Mouse (Mus musculus) ZHBTc4 (cell line): ENCODE data around the gene Rad9b.
A peak's percentile ranks its signal among the peaks of the same experiment; 100 is the strongest.

ENCODE experiments used
- DNase-seq: peaks from one replicate; pipeline ENCODE4 v3.0.0-alpha.2; 2011; ENCODE audit warnings: low read depth, low spot score

Rad9b gene

GRCm38 (mm10) chr5:122353807-122354491 is at the start of gene Rad9b, which contains the start of gene Vps29:
Gene Rad9b (minus strand): TSS chr5:122354233.
Gene Vps29 (plus strand): TSS chr5:122354369.
- DNase-seq, result peak; percentile 100

- DNase-seq, result no peak
Observed at GRCm38 (mm10) chr5:122403362-122403761, 49.3 kb upstream of the Rad9b start.

GRCm38 (mm10) chr5:122402772-122403171 is 48.7 kb upstream of the Rad9b start:
- no peak for DNase-seq

- no peak for DNase-seq
Observed at GRCm38 (mm10) chr5:122402160-122402559, 48.1 kb upstream of the Rad9b start.

GRCm38 (mm10) chr5:122401303-122401640 is 47.2 kb upstream of the Rad9b start:
- peak; percentile 82 for DNase-seq

- DNase-seq, result no peak
Observed at GRCm38 (mm10) chr5:122400628-122401302, 46.7 kb upstream of the Rad9b start.

GRCm38 (mm10) chr5:122399871-122400270 is 45.8 kb upstream of the Rad9b start:
- DNase-seq, result no peak

GRCm38 (mm10) chr5:122397495-122397894 is 43.5 kb upstream of the Rad9b start:
- DNase-seq, result no peak

- DNase-seq, result peak; percentile 75
Observed at GRCm38 (mm10) chr5:122396791-122397190, 42.8 kb upstream of the Rad9b start.

- peak; percentile 83 for DNase-seq
Observed at GRCm38 (mm10) chr5:122393887-122394286, 39.9 kb upstream of the Rad9b start.

- peak; percentile 11 for DNase-seq
Observed at GRCm38 (mm10) chr5:122392227-122393004, 38.4 kb upstream of the Rad9b start.

- peak; percentile 95 for DNase-seq
Observed at GRCm38 (mm10) chr5:122391786-122392180, 37.8 kb upstream of the Rad9b start, which contains the start of gene Arpc3. Gene Arpc3 (plus strand): TSS chr5:122391878.

- no peak for DNase-seq
Observed at GRCm38 (mm10) chr5:122391178-122391785, 37.2 kb upstream of the Rad9b start.

GRCm38 (mm10) chr5:122390671-122391070 is 36.6 kb upstream of the Rad9b start:
- DNase-seq, result no peak

GRCm38 (mm10) chr5:122390006-122390405 is 36.0 kb upstream of the Rad9b start:
- DNase-seq, result no peak

- DNase-seq, result peak; percentile 88
Observed at GRCm38 (mm10) chr5:122379374-122380155, 25.5 kb upstream of the Rad9b start.

- DNase-seq, result no peak
Observed at GRCm38 (mm10) chr5:122378171-122378570, 24.1 kb upstream of the Rad9b start.

GRCm38 (mm10) chr5:122377101-122377833 is 23.2 kb upstream of the Rad9b start:
- peak; percentile 76 for DNase-seq

GRCm38 (mm10) chr5:122372878-122373277 is 18.8 kb upstream of the Rad9b start:
- peak; percentile 24 for DNase-seq

- DNase-seq, result peak; percentile 100
Observed at GRCm38 (mm10) chr5:122372192-122372769, 18.2 kb upstream of the Rad9b start, which contains the start of gene Fam216a. Gene Fam216a (minus strand): TSS chr5:122372364.
